Mouse (Mus musculus) C2C12 (cell line): ENCODE results near the gene Ssc4d. TPM values are rescaled to one million over a fixed set of nuclear protein-coding genes. Genes with fewer than 3 reads are reported as not detected.

ENCODE experiments used
- H3K27me3 ChIP-seq: one replicate; pipeline ENCODE4 v1.6.1; 2011; ENCODE audit not compliant: control insufficient read depth, insufficient read depth, insufficient read length
- H3K36me3 ChIP-seq: one replicate; pipeline ENCODE4 v1.6.1; 2011; ENCODE audit not compliant: control insufficient read depth, insufficient read depth
- H3K4me3 ChIP-seq: one replicate; pipeline ENCODE4 v1.5.1; 2011; ENCODE audit warnings: mild to moderate bottlenecking, control low read depth; ENCODE audit not compliant: poor library complexity, insufficient read depth, severe bottlenecking
- H3K79me2 ChIP-seq: one replicate; pipeline ENCODE4 v1.6.1; 2011; ENCODE audit not compliant: control insufficient read depth, insufficient read depth
- H3K79me3 ChIP-seq: one replicate; pipeline ENCODE4 v1.6.1; 2011; ENCODE audit warnings: low read depth, control low read depth
- H3ac ChIP-seq: one replicate; pipeline ENCODE3; 2011; ENCODE audit warnings: low read depth; ENCODE audit not compliant: control insufficient read depth, insufficient read length
- CEBPB ChIP-seq: IDR thresholded peaks from one replicate; pipeline ENCODE4 v1.6.1; 2011; ENCODE audit warnings: low read depth, mild to moderate bottlenecking, control low read depth, moderate library complexity
- CTCF ChIP-seq: IDR thresholded peaks from one replicate; pipeline ENCODE4 v1.5.1; 2011; ENCODE audit not compliant: control insufficient read depth, insufficient read depth, insufficient read length
- FOSL1 ChIP-seq: IDR thresholded peaks from one replicate; pipeline ENCODE4 v1.8.0; 2011; ENCODE audit warnings: mild to moderate bottlenecking, low read length; ENCODE audit not compliant: poor library complexity, insufficient read depth, severe bottlenecking
- MAX ChIP-seq: IDR thresholded peaks from one replicate; pipeline ENCODE4 v1.6.1; 2011; ENCODE audit warnings: mild to moderate bottlenecking, control low read depth
- MYOD1 ChIP-seq: IDR thresholded peaks from one replicate; pipeline ENCODE4 v1.6.1; 2011; ENCODE audit warnings: low read depth; ENCODE audit not compliant: control insufficient read depth, insufficient read length
- MYOG ChIP-seq: IDR thresholded peaks from one replicate; pipeline ENCODE4 v1.6.1; 2011; ENCODE audit not compliant: control insufficient read depth, insufficient read length; ENCODE audit errors: extremely low read depth
- USF1 ChIP-seq: IDR thresholded peaks from one replicate; pipeline ENCODE4 v1.6.1; 2011; ENCODE audit warnings: low read depth, mild to moderate bottlenecking, control low read depth, moderate library complexity
- polyA plus RNA-seq: library from polyadenylated mRNA; unstranded; fragments of >200 nt; fragmentation: generic; extraction: Trizol; gene quantifications from one replicate; pipeline ENCODE4 v1.2.1, GENCODE M21; 2012; ENCODE audit warnings: missing spikeins

Gene Ssc4d
- polyA plus RNA-seq, 1 experiment = 3.6 TPM

DNA sequence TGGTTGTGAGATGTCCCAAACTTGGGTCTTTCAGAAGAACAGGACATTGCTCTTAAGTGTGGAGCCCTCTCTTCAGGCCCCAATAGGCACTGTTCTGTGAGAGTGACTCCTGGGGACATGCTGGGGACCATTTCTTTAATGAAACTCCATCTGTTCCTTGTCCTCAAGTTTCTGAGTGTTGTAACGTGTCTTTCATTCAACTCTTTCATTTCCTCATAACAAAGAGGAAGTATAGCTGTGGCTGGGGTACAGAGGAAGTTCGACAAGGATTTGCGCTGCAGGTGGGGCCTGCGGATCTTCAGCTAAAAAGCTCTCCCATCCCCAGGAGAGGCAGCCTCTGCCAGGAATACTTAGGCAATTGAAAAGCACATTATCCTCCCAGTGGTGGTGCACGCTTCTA is 16.3 kb upstream of the Ssc4d start:
- Histone ChIP-seq H3K79me3 (peaks cover 4% of the 10 kb centered on the region), H3ac (no peak overlapping the region), H3K4me3 (no peak overlapping the region), H3K79me2 (peaks cover 9% of the 10 kb centered on the region), H3K36me3 (no peaks in the 10 kb centered on the region), H3K27me3 (no peaks in the 10 kb centered on the region)
- TF ChIP-seq MAX (no peak), FOSL1 (no peak), CEBPB (no peak), MYOD1 (no peak), USF1 (no peak), MYOG (no peak), CTCF (no peak)

DNA sequence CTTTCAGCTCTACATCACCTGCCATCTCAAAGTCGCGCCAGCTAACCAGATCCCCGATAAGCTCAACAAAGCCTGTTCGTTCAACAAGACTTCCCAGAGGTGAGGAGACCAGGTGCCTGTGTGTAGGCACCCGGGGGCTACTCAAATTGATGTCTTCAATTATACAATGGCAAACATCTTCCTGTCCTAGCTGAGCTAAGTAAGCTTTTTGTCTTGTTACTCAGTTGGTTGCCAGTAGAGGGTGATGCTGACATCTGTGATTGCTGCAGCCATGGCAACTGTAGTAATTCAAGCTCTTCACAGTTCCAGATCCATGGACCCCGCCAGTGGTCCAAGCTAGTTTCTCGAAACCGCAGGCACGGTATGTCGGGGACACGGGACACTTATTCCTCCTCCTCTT is 12.9 kb upstream of the Ssc4d start:
- Histone ChIP-seq H3K36me3 (no peaks in the 10 kb centered on the region), H3K79me3 (no peaks in the 10 kb centered on the region), H3ac (no peak overlapping the region), H3K79me2 (no peaks in the 10 kb centered on the region), H3K27me3 (no peaks in the 10 kb centered on the region), H3K4me3 (no peak overlapping the region)
- TF ChIP-seq MAX = no peak

DNA sequence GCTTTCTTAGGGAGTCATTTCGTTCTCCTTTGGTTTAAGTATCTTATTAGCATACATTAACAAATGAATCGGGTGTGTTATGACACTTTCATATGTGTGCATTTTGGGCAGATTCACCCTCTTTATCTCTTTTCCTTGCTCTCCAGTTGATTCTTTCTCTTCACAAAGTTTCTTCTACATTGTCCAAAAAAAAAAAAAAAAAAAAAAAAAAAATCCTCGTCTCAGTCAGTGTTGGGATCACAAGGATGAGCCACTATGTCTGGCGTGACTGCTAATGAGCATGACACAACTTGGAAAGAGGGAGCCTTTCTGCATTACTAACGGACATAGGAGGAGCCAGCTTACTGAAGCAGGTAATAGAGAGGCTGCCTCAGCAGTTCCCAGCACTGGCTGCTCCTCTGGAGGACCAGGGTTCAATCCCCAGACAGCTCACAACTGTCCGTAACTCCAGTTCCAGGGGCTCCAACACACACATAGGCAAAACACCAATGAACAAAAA is 10.3 kb upstream of the Ssc4d start:
- no peak for TF ChIP-seq USF1
- TF ChIP-seq MAX = no peak
- TF ChIP-seq CEBPB = no peak
- no peak for TF ChIP-seq FOSL1
- no peak for TF ChIP-seq MYOD1
- TF ChIP-seq CTCF = no peak
- no peak for TF ChIP-seq MYOG
- Histone ChIP-seq H3K79me3 (no peaks in the 10 kb centered on the region), H3K27me3 (no peaks in the 10 kb centered on the region), H3K36me3 (no peaks in the 10 kb centered on the region), H3ac (no peak overlapping the region), H3K4me3 (no peak overlapping the region), H3K79me2 (no peaks in the 10 kb centered on the region)

DNA sequence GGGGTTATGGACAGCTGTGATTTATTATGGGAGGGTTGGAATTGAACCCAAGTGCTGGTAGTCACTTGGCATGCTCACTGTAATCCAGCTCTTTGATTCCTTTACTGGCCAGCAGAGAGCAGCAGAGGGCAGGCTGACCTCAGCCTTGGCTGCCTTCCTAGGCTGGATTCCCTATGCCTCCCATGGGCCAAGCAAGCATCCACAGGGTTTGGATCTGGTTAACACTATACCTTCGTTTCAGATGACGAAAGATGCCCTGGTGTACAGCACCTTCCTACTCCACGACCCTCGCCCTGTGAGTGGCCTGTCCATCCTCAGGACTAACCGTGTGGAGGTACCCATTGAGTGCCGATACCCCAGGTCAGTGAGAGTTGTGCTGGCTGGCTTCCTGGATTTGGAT is 8.1 kb upstream of the Ssc4d start:
- Histone ChIP-seq H3ac (no peak overlapping the region), H3K79me2 (no peaks in the 10 kb centered on the region), H3K36me3 (no peaks in the 10 kb centered on the region), H3K4me3 (no peak overlapping the region), H3K27me3 (no peaks in the 10 kb centered on the region), H3K79me3 (no peaks in the 10 kb centered on the region)
- no peak for TF ChIP-seq USF1
- no peak for TF ChIP-seq MAX
- TF ChIP-seq FOSL1 = no peak
- peak; percentile 77 for TF ChIP-seq CTCF
- no peak for TF ChIP-seq CEBPB
- no peak for TF ChIP-seq MYOG

DNA sequence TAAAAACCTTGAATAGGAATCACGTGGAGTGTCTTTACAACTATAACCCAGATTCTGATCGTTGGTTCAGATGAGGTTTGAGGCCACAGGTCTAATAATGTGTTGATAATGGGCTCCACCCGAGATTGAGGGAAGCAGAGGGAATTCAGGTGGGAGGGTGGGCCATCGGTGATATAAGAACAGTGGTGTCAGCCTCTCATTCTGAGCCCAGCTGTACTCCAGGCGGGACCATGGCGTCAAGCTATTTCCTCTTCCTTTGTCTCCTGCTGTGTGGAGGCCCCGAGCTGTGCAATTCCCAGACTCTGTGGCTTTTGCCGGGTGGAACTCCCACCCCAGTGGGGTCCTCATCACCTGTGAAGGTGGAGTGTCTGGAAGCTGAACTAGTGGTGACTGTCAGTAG is 5.6 kb upstream of the Ssc4d start, which contains the start of gene Zp3:
Gene Zp3, plus strand, starts transcription at position 196 of the 400 bp plus-strand sequence.
- H3K27me3 ChIP-seq = no peaks in the 10 kb centered on the region
- H3K4me3 ChIP-seq = no peak within 1 kb of the TSS

DNA sequence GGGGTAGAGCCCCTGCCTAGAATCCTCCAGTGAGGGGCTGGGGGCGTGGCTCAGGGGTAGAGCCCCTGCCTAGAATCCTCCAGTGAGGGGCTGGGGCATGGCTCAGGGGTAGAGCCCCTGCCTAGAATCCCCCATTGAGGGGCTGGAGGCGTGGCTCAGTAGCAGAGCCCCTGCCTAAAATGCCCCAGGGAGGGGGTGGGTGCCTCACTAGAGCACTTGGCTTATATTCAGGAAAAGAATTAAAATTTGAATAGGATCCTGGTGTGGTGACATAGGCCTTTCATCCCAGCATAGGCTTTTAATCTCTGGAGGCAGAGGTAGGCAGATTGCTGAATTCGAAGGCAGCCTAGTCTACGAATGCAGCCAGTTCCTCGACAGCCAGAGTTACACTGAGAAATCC is 5.0 kb upstream of the Ssc4d start:
- Histone ChIP-seq H3K79me2 (no peaks in the 10 kb centered on the region), H3K27me3 (no peaks in the 10 kb centered on the region), H3K79me3 (no peaks in the 10 kb centered on the region), H3K4me3 (no peak overlapping the region), H3K36me3 (no peaks in the 10 kb centered on the region), H3ac (no peak overlapping the region)
- no peak for TF ChIP-seq MYOD1

More for the DNA sequence above, 5.6 kb upstream of the Ssc4d start, which contains the start of gene Zp3:
- TF ChIP-seq MYOD1 (no peak), USF1 (no peak), MYOG (no peak)
- H3K79me3 ChIP-seq = no peaks in the 10 kb centered on the region
- no peaks in the 10 kb centered on the region for H3K79me2 ChIP-seq
- no peaks in the 10 kb centered on the region for H3K36me3 ChIP-seq
- no peak within 1 kb of the TSS for H3ac ChIP-seq
